Mouse (Mus musculus): ENCODE data around the gene Gzma. TPM values are rescaled to one million over a fixed set of nuclear protein-coding genes. Genes with fewer than 3 reads are reported as not detected.

The Gzma gene
- polyA plus RNA-seq, 1 experiment from 2014 or later = not detected

DNA sequence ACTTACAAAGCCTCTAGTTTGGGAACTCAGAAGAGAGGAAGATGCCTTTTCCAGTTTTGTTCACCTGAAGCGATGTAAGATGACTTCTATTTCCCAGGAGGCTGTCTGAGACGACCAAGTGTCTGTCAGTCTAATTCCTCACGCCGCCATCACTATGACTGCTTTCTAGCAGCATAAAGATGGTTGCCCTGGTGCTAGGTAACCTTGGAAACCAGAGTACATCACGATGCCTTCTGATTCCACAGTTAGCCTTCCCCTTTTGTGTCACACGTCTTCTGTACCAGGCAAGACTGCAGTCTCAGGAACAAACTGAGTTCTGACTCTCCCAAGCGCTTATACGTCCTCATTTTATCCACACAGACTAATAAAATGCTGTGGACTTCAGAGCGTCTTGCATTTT is 21.8 kb downstream of the Gzma start:
- no peak overlapping the region for H3K27ac ChIP-seq
- H3K4me3 ChIP-seq (ENCODE audit: inconsistent target) = no peak overlapping the region
- no peaks in the 10 kb centered on the region for H3K79me2 ChIP-seq (ENCODE audit: inconsistent target)
- WGBS (ENCODE audit: missing documents) = 90% methylated on average over 9 of the region's 9 CpGs
- no peaks in the 10 kb centered on the region for H3K36me3 ChIP-seq (ENCODE audit: inconsistent target)

DNA sequence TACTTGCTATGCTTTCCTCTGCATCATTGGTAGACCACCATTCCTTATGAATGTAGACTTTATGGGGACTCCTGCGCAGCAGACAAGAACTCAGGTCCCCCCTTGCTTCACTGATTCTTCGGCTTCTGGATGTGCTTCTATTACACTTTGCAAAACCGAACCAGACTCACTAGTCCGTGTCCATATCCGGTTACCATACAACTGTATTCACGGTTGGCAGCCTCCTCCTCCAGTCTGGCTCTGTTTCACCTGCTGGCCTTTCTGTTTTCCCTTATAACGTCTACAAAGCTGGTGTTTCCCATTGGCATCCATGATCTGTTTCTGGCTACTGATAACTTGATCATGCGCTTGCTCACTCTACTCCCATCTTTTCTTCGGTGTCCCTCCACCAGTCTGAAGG is 36.2 kb downstream of the Gzma start:
- WGBS (ENCODE audit: missing documents) = 92% methylated on average over 9 of the region's 9 CpGs
- H3K36me3 ChIP-seq (ENCODE audit: inconsistent target) = no peaks in the 10 kb centered on the region
- H3K27ac ChIP-seq = no peak overlapping the region
- H3K79me2 ChIP-seq (ENCODE audit: inconsistent target) = no peaks in the 10 kb centered on the region
- no peak overlapping the region for H3K4me3 ChIP-seq (ENCODE audit: inconsistent target)

DNA sequence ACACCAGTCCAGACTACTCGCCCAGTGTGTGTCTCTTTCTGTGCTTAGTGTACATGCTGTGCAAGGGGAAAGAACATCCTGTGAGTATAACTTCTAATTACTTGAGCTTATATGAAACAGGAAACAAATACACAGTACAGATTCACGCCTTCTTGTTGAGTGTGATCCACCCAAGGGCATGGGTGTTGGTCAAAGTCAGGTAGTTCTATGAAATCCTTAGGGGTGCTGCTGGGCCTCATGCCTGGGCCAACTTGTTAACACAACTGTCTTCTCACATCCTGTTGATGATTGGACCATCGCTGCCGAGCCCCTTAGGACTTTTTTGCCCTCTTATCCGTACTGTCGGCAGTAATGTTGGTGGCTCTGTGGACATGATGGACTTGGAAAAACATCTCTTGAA is 39.0 kb downstream of the Gzma start:
- Histone ChIP-seq H3K4me3 (ENCODE audit: inconsistent target) (no peak overlapping the region), H3K79me2 (ENCODE audit: inconsistent target) (no peaks in the 10 kb centered on the region), H3K36me3 (ENCODE audit: inconsistent target) (no peaks in the 10 kb centered on the region), H3K27ac (no peak overlapping the region)
- 92% methylated on average over 6 of the region's 6 CpGs for WGBS (ENCODE audit: missing documents)

DNA sequence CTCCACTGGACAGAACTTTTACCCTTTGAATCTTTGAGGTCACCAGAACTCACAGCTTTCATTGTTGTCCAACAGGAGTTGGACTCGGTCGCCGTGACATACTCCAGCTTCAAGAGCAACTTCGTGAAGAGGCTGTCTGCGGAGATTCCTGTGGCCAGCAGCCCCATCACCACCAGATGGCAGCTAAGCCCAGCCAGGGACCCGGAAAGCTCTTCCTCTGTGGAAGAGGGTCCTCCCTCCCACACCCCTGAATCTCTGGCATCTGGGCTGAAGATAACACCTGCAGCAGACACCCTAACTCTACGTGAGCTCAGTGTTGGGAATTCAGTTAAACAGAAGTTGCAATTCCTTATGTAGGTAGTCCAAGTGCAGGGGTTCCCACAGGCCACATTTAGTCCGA is 45.0 kb downstream of the Gzma start:
- Histone ChIP-seq H3K4me3 (ENCODE audit: inconsistent target) (no peak overlapping the region), H3K36me3 (ENCODE audit: inconsistent target) (no peaks in the 10 kb centered on the region), H3K79me2 (ENCODE audit: inconsistent target) (no peaks in the 10 kb centered on the region), H3K27ac (no peak overlapping the region)
- WGBS (ENCODE audit: missing documents) = 77% methylated on average over 8 of the region's 8 CpGs

DNA sequence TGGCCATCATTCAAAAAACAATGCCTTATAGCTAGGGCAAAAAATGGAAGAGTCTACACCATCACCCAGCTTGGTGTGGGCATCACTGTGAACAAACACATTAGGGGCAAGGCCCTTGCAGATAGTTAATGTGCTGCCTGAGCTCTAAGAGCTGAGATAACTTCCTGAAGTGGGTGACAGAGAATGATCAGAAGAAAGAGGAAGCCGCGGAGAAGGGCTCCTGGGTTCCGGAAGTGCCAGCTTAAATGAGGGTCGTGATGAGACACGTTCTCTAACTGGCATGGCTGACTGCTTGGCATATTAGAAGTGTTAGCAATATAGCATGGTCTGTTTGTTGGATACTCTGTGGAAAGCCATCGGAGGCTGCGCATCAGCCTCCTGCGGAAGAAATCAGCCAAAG is 46.6 kb downstream of the Gzma start:
- H3K79me2 ChIP-seq (ENCODE audit: inconsistent target) = no peaks in the 10 kb centered on the region
- 53% methylated on average over 8 of the region's 8 CpGs for WGBS (ENCODE audit: missing documents)
- no peak overlapping the region for H3K4me3 ChIP-seq (ENCODE audit: inconsistent target)
- no peak overlapping the region for H3K27ac ChIP-seq
- H3K36me3 ChIP-seq (ENCODE audit: inconsistent target) = no peaks in the 10 kb centered on the region

DNA sequence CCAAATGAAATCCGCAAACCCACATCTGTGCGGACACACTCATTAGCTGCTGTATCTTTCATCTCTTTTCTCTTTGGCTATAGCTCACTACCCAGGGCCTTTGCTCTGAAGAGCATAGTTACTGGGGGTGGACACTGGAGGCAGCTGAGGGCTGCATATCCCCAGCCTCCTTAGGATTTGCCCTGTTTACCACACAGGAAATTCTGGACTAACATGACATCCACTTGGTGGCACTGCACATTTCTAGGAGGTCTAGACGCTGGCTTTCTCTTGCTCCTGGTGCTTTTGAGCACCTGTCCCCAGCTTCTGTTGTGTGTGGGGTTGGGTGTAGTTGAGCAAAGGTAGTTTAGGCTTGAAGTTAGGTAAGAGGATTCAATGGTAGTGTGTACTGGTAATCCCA is 53.1 kb downstream of the Gzma start:
- H3K27ac ChIP-seq = no peak overlapping the region
- no peak overlapping the region for H3K4me3 ChIP-seq (ENCODE audit: inconsistent target)
- WGBS (ENCODE audit: missing documents) = 100% methylated on average over 3 of the region's 3 CpGs
- H3K36me3 ChIP-seq (ENCODE audit: inconsistent target) = no peaks in the 10 kb centered on the region
- no peaks in the 10 kb centered on the region for H3K79me2 ChIP-seq (ENCODE audit: inconsistent target)

DNA sequence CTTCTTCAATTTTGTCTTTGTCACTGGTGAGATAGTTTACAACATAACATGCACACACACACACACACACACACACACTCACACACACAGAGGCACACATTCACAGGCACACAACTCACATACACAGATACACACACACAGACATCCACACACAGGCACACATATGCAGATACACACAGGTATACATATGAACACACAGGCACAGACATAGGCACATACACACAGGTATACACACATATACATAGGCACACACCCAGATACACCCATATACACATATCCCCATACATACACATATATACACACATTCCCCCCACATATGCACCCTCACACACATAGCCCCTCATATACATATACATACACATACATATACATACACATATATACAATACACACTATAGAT is 53.8 kb downstream of the Gzma start:
- H3K4me3 ChIP-seq (ENCODE audit: inconsistent target) = no peak overlapping the region
- H3K36me3 ChIP-seq (ENCODE audit: inconsistent target) = no peaks in the 10 kb centered on the region
- H3K27ac ChIP-seq = no peak overlapping the region
- H3K79me2 ChIP-seq (ENCODE audit: inconsistent target) = no peaks in the 10 kb centered on the region

DNA sequence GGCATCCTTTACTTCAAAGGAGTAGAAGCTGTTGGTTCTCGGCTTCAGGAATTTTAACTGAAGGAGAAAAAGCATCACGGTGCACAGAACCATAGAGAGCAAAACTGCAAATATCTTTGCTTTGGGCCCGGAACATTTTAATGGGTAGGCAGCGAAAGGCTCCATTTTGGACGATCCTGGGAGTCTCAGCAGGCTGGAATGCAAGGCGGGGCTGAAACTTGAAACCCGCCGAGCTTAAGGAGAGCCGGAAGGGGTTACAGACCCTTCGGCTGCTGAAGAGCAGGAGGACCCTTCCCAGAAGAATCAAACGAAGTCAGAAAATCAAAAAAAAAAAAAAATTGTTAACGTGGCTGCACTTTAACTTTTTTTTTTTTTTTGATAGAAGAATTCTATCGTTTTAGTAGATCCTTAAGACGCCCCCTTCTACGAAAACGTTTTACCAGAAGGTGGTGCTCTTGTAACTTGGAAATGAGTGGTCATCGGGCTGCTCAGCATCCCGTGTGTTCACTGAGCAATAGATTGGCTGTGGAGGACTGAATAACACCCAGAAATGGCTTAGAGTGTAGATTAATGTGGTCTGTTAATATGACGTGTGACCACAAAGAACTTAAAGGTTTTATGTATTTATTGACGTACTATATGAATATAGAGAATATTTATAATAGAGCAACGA is 54.4 kb downstream of the Gzma start, which contains the start of gene Gpx8:
Gene Gpx8, minus strand, starts transcription at position 200 of the 673 bp plus-strand sequence.
- H3K4me3 ChIP-seq (ENCODE audit: inconsistent target) = no peak within 1 kb of the TSS
- WGBS (ENCODE audit: missing documents) = 11% methylated on average over 21 of the region's 21 CpGs
- H3K27ac ChIP-seq = no peak within 1 kb of the TSS
- no peaks in the 10 kb centered on the region for H3K79me2 ChIP-seq (ENCODE audit: inconsistent target)
- H3K36me3 ChIP-seq (ENCODE audit: inconsistent target) = no peaks in the 10 kb centered on the region

DNA sequence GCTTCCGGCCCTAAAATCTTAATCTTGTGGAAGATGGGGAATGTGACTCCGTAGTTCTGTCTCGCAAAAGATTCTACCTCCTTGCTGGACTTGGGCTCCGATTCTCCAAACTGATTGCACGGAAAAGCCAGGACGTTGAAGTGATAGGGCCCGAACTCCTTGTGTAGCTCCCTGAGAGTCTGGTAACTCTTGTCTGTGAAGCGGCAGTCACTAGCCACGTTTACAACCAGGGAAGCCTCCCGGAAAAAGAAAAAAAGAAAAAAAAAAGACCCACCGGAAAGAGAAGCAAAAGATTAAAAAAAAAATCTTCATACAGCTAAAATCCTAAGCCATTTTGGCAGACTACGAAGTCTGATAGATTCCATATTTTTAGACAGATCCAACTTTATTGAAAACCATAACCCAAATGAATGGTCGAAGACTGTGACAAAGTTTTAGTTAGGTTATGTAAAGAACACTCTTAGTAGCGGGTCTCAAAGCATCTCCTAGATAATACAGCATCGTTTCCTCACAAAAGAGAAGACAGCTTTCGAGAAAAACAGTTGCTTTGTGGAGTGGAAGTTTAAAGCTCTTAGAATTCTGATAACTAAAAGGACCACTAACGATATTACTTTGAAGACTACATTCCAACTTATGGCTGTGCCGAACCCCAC is 55.2 kb downstream of the Gzma start:
- Histone ChIP-seq H3K36me3 (ENCODE audit: inconsistent target) (no peaks in the 10 kb centered on the region), H3K4me3 (ENCODE audit: inconsistent target) (no peak overlapping the region), H3K27ac (no peak overlapping the region), H3K79me2 (ENCODE audit: inconsistent target) (no peaks in the 10 kb centered on the region)
- 66% methylated on average over 16 of the region's 18 CpGs for WGBS (ENCODE audit: missing documents)

DNA sequence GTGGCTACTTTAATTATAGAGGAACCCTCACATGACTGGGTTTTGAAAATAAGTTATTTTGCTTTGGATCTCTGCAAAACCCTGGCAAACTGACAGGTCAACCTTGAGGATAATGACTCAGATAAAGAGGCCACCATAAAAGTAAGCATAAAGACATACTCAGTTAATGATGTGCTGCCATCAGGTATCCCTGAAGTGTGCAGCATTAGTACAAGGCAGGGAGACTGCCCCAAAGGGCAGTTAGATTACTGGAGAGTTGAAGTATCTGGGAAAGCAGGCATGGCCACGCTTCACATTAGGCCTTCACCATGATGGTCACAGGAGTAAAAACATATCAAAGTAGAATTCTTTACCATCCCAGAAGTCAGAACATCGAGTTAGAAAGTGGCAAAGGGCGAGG is 55.9 kb downstream of the Gzma start:
- 87% methylated on average over 3 of the region's 3 CpGs for WGBS (ENCODE audit: missing documents)
- Histone ChIP-seq H3K36me3 (ENCODE audit: inconsistent target) (no peaks in the 10 kb centered on the region), H3K27ac (no peak overlapping the region), H3K79me2 (ENCODE audit: inconsistent target) (no peaks in the 10 kb centered on the region), H3K4me3 (ENCODE audit: inconsistent target) (no peak overlapping the region)

Other genes starting within 250 kb of the Gzma start
- gene Mtrex, start 173.6 kb downstream of the Gzma start, polyA plus RNA-seq (2018) = 27.0 to 43.6 TPM (median 39.7 TPM) in 3 replicates
- gene Dhx29, start 173.5 kb downstream of the Gzma start, polyA plus RNA-seq (2018) = 8.2 to 17.3 TPM (median 15.4 TPM) in 3 replicates
- gene Ccno, start 113.2 kb downstream of the Gzma start, polyA plus RNA-seq (2018) = not detected in 3 replicates
- not detected in 3 replicates for gene Mcidas, start 107.1 kb downstream of the Gzma start, polyA plus RNA-seq (2018)
- gene Cdc20b, start 65.9 kb downstream of the Gzma start, polyA plus RNA-seq (2018) = not detected in 3 replicates
- not detected in 3 replicates for gene Gpx8, start 54.6 kb downstream of the Gzma start, polyA plus RNA-seq (2018)
- gene Esm1, start 108.7 kb upstream of the Gzma start, polyA plus RNA-seq (2018) = 0.22 TPM in 1 of 3 replicates, not detected in the others
- not detected in 3 replicates for gene Gzmk, start 124.9 kb upstream of the Gzma start, polyA plus RNA-seq (2018)
- not detected in 3 replicates for gene BC067074, start 192.2 kb upstream of the Gzma start, polyA plus RNA-seq (2018)